Mouse (Mus musculus): ENCODE data around the gene Tns2.

DNA sequence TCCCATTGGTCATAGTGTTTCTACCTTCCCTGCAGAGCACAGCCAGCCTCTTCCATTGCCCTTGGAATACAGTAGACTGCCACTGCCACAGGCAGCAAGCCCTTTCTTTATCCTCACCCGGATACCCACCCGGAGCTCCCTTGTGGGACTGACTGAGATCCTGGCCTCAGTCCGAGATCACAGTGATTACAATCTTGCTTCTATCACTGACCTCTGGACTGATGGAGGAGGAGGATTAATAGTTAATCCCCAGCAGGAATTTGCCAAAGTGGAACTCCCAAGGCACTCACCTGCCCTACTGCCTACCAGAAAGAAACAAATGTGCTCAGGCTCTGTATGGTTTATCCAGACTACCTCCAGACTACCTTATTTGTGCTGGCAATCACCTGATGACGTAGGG, 49.3 kb downstream of the Tns2 start:
- TF ChIP-seq POLR2A (IDR thresholded peaks at IDR 0.05; ENCODE audit: control insufficient read depth in 1 of 2, insufficient read depth in 1 of 2, low read depth in 1 of 2, low read length in 2 of 2, poor library complexity in 1 of 2) (no peak), ETS1 (IDR thresholded peaks at IDR 0.05; ENCODE audit: low read depth, low read length) (no peak), CTCF (IDR thresholded peaks at IDR 0.05 in 2 of 3, conservative IDR thresholded peaks at IDR 0.05 in 1 of 3; ENCODE audit: control insufficient read depth in 1 of 3, insufficient read depth in 1 of 3, low read depth in 2 of 3, low read length in 3 of 3, poor library complexity in 1 of 3, severe bottlenecking in 1 of 3) (no peak), UBTF (IDR thresholded peaks at IDR 0.05; ENCODE audit: borderline replicate concordance, insufficient read depth, low read depth, low read length) (no peak), POLR2AphosphoS2 (IDR thresholded peaks at IDR 0.05; ENCODE audit: low read length) (no peak), USF2 (IDR thresholded peaks at IDR 0.05; ENCODE audit: borderline replicate concordance in 1 of 2, insufficient read depth in 1 of 2, low read depth in 1 of 2, low read length in 2 of 2) (no peak)

Data from MEL (cell line).